Mouse (Mus musculus) liver, adult (tissue): ENCODE measurements around the gene Usp37.

ENCODE experiments used
- GATA4 ChIP-seq: IDR thresholded peaks from 2 replicates; pipeline ENCODE4 v1.6.1; 2014; ENCODE audit warnings: mild to moderate bottlenecking, low read length; ENCODE audit not compliant: insufficient replicate concordance

Gene Usp37

DNA sequence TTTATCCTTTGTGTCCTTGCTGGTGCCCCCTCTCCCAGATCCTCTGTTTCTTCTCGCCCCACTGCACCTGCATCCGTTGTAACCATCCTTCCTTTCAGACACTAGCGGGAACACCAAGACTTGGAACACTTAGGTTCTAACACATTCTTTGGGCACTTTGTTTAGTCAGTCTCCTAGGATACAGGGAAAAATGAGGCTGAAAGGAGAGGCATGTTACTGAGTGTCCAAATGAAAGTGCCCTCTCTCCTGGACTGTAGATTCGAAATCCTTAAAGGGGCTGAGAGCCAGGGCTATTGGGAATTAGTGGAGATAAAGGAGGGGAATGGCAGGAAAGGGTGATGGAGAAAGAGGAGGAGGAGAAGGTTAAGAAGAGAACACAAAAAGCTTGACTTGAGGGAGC, at the start of gene Usp37:
Gene Usp37, minus strand, starts transcription at position 101 of the 400 bp plus-strand sequence.
- no peak for TF ChIP-seq GATA4

GRCm38 (mm10) chr1:74587773-74588445, 43.8 kb upstream of the Usp37 start, which contains the start of the genes Zfp142 and Bcs1l:
TSS of gene Zfp142 (minus strand) at chr1:74588246.
TSS of gene Bcs1l (plus strand) at chr1:74588289.
- TF ChIP-seq GATA4 = peak; percentile 49; the same call in 1 of the 2 replicates

DNA sequence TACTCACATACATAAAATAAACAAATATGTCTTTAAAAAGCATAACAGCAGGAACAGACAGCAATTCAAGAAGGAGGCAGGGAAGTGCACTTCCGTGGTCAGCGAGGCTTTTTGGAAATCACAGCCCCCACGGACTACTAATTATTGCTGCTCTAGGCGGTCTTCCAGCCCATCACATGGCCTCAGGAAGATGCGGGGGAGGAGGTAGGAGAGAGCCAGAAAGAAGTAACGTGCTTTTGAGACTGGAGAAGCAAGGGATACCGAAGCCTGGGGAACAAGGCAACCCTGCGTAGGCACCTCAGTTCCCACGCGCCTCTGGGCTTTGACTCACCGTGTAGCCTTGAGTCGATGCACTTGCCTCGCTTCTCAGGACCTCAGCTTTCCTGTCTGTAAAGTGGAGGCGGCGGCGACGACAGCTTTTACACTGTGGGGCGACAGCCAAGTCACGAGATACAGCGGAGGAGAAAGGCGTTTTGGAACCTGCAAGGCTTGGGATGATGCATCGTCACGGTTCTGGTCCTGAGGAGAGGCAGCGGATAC, 43.2 kb upstream of the Usp37 start:
- no peak for TF ChIP-seq GATA4

DNA sequence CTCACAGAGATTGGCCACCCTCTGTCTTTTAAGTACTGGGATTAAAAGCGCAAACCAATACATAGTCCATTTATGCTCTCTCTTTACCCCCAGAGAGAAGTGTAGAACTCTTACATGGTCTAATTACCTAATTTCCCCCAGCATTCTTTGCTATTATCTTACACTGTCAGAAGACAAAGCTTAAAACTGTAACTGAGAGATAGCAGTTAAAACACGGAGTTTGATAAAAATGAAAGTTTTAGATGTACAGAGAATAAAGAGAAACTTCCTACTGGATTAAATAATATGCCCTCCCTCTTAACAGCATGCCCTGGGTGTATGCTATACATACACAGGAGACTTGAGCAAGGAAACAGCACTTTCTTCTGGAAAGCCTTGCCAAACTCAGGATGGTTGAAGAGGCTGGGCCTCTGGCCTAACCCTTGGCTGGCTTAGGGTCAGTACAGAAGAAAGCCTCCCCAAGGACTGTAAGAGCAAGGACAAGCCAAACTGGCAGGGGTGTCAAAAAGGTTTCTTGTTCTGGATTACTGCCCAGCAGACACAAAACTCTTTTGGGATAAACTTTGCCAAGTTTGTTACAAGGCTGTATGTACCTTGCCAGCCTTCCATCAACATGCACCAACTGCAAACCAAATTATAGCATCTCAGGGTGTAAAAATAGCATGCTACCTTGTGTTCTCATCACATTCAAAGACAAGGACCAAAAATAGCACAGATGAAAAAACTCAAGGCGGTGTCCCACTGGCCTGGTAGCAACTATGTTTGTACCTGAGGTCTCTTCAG, 40.7 kb upstream of the Usp37 start:
- no peak for TF ChIP-seq GATA4

- TF ChIP-seq GATA4 = no peak
These were observed 38.5 kb upstream of the Usp37 start for GRCm38 (mm10) chr1:74582621-74583020.

- no peak for TF ChIP-seq GATA4
These were observed 25.9 kb upstream of the Usp37 start for GRCm38 (mm10) chr1:74569739-74570719.

DNA sequence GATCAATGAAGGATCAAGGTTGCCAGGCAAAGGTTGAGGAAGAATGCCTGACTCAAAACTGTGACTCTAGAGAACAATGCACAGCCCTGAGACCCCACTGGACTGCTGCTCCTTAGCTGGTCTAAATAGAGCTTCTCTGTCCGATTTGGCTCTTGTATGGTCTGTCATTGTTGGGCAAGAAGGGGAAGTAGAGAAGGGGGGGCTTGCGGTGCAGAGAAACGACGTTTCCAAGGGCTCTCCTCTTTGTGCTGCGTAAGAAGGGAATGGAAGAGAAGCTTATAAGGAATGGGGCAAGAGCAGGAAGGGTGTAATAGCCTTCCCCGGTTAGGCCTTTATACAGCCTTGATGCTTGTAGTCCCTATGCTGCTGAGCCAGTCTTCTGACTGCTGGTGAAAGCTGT, 21.8 kb upstream of the Usp37 start:
- no peak for TF ChIP-seq GATA4

DNA sequence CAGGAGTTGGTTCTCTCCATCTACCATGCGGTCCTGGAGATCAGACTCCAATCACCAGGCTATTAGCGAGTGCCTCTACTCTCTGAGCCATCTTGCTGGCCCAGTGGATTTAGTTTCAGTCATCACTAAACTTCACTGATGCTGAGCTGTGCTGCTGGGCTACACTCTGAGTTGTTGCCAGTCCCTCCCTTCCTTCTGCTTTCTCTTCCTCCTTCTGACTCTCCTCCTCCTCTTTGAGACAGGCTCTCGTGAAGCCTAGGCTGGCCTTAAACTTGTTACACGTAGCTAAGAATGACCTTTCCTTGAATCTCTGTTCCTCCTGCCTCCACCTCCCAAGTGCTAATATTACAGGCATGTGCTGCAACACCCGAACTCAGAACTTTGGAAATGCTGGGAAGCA, 15.0 kb upstream of the Usp37 start:
- no peak for TF ChIP-seq GATA4

DNA sequence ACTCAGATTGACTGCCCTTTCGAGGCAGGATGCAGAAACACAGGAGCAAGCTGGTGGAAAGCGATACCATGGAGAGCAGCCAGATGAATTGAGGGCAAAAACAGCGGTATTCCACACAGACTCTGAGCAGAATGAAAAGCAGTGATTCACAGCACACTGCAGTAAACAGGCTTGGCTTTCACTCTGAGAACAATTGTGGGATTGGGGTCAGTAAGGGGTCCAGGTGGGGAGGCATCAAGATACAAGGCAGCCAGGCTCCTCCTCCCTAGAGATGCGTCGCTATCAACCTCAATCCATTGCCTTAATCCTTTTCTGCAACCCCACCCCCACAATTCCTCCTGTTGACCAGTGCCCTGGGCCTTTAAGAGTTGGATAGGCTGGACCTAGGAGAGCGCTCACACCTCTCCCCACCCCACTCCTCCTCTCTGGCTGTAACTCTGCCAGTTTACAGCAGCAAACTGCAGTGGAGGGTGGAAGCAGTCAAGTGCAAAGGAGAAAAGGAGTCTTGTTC, 1.6 kb downstream of the Usp37 start, which contains the start of gene Plcd4:
Gene Plcd4, plus strand, starts transcription at position 438 of the 511 bp plus-strand sequence.
- no peak for TF ChIP-seq GATA4

- TF ChIP-seq GATA4 = no peak
These were observed 5.4 kb downstream of the Usp37 start for GRCm38 (mm10) chr1:74538650-74539049.

DNA sequence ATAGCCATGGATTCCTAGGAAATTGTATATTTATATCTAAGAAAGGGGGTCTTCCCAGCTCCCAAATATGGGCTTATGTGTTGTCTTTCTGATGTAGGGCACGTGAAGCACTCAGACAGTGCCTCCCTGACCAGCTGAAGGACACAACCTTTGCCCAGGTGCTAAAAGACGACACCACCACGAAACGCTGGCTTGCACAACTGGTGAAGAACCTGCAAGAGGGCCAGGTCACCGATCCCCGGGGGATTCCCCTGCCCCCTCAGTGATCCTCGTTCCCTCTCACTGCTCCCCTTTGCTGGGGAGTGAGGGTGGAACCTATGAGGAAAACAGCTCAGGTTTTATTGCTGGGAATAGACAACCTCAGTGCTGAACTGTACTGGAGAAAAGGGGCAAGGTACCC, 15.5 kb downstream of the Usp37 start:
- no peak for TF ChIP-seq GATA4

GRCm38 (mm10) chr1:74524746-74525145, 19.3 kb downstream of the Usp37 start:
- TF ChIP-seq GATA4 = no peak

GRCm38 (mm10) chr1:74519875-74520274, 24.2 kb downstream of the Usp37 start:
- TF ChIP-seq GATA4 = no peak

DNA sequence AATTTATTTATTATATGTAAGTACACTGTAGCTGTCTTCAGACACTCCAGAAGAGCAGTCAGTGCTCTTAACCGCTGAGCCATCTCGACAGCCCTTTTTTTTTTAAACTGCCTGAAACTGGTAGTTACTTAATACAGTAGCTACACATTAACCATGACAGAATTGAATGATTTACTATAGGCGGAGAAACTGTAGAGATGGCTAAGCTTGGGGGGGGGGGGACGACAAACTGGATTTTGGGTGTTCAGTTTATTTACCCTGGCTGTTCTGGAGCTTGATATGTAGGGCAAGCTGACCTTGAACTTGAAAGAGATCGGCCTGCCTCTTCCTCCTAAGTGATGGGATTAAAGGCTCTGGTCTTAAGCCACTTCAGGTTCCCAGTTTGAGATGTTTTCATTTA, 32.8 kb downstream of the Usp37 start:
- TF ChIP-seq GATA4 = no peak

DNA sequence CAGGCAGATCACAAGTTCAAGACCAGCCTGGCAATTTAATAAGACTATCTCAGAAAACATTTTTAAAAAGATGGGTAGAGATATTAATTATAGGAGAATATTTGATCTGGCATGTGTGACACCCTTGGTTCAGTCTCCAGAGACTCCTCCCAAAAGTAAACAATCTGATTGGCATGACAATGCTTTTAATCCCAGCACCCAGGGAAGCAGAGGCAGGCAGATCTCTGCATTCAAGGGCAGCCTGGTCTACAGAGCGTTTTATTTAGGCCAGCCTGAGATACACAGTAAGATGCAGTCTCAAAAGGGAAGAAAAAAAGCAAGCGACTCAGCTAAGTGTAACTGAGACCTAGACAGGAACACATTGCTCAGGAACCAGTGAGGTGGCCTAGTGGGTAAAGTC, 36.3 kb downstream of the Usp37 start:
- TF ChIP-seq GATA4 = no peak
